Mouse (Mus musculus) MEL (cell line): Measurements from ENCODE around the gene Lmo7.

Source experiments
- CTCF ChIP-seq, 3 experiments: IDR thresholded peaks in 2 of 3; conservative IDR thresholded peaks in 1 of 3; 2 replicates each; pipeline ENCODE4 v1.5.1; 2011 to 2012; ENCODE audit warnings: low read length in 3 of 3, low read depth in 2 of 3, mild to moderate bottlenecking in 2 of 3, improper control_type of control experiment in 1 of 3, inconsistent platforms in 1 of 3, mixed read lengths in 1 of 3, moderate library complexity in 1 of 3; ENCODE audit not compliant: control insufficient read depth in 1 of 3, insufficient read depth in 1 of 3, poor library complexity in 1 of 3, severe bottlenecking in 1 of 3
- GATA1 ChIP-seq: IDR thresholded peaks from 2 replicates; pipeline ENCODE4 v1.6.1; 2011; ENCODE audit warnings: low read depth, low read length, improper control_type of control experiment
- UBTF ChIP-seq: IDR thresholded peaks from 2 replicates; pipeline ENCODE4 v1.6.1; 2012; ENCODE audit warnings: low read depth, mild to moderate bottlenecking, inconsistent platforms, low read length, improper control_type of control experiment, moderate library complexity, borderline replicate concordance; ENCODE audit not compliant: insufficient read depth

DNA sequence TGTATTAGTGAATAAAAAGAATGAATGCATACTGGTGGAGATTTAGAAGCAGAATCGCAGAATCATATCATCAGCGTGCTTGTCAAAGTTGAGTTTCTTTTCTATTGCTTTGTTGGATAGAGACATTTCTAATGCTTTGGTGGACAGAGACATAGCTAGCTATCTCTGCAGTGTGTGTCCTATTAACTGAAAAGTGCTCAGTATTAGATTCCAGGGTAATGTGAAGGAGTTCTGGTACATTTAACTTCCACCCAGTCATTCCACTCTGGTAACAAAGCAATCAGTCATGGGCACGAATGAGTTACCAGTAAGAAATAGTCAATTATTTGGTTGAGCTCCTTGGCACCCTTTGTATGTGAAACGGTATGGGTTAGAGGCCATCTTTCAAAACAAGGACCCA lies 76.8 kb downstream of the Lmo7 start:
- TF ChIP-seq CTCF (IDR thresholded peaks at IDR 0.05 in 2 of 3, conservative IDR thresholded peaks at IDR 0.05 in 1 of 3; ENCODE audit: control insufficient read depth in 1 of 3, insufficient read depth in 1 of 3, low read depth in 2 of 3, low read length in 3 of 3, poor library complexity in 1 of 3, severe bottlenecking in 1 of 3) (no peak), GATA1 (no peak), UBTF (no peak)
